Mouse (Mus musculus): ENCODE data around the gene Map3k13. TPM values are rescaled to one million over a fixed set of nuclear protein-coding genes. Genes with fewer than 3 reads are reported as not detected.

Map3k13 gene
- polyA plus RNA-seq, 2 experiments: 0.92 to 1.2 TPM

DNA sequence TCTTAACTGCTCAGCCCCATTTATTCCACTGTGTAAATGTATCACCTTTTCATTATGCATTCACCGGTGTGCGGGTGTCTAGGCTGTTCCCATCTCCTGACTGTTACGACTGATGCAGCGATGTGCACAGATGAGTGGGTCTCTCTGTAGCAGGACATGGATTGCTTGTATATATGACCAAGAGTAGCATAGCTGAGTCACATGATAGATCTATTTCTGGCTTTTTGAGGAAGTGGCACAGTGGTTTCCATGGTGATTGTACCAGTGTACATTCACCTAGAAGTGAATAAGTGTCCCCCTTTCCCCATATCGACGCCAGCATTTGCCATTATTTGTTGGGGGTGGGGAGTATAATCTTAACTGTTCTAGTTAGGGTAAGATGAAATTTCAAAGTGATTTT lies 119.2 kb downstream of the Map3k13 start:
- Histone ChIP-seq H3K9me3 (ENCODE audit: control insufficient read depth, low read length) (no peaks in the 10 kb centered on the region), H3K27ac (replicated peaks; ENCODE audit: low read depth, low read length) (no peak overlapping the region), H3K4me1 (ENCODE audit: control insufficient read depth, insufficient read depth, low read length) (no peaks in the 10 kb centered on the region), H3K36me3 (ENCODE audit: control insufficient read depth, insufficient read depth, low read length) (0 out of 2 replicates have a peak, but pooled peaks cover 11% of the 10 kb centered on the region), H3K4me3 (replicated peaks; ENCODE audit: low read length) (no peak overlapping the region), H3K27me3 (ENCODE audit: control insufficient read depth, insufficient read depth, low read length) (no peaks in the 10 kb centered on the region), H3K4me2 (replicated peaks; ENCODE audit: low read depth, low read length, severe bottlenecking) (no peak overlapping the region), H3K9ac (ENCODE audit: low read depth, low read length, severe bottlenecking) (no peak overlapping the region)
- no peak for DNase-seq (ENCODE audit: low spot score)
- no peak for TF ChIP-seq POLR2A (IDR thresholded peaks at IDR 0.05; ENCODE audit: borderline replicate concordance, extremely low read depth, insufficient read depth, insufficient read length)
- WGBS: 88% methylated on average over 6 of the region's 6 CpGs
- ATAC-seq (ENCODE audit: low FRiP score, low read depth): no peak

DNA sequence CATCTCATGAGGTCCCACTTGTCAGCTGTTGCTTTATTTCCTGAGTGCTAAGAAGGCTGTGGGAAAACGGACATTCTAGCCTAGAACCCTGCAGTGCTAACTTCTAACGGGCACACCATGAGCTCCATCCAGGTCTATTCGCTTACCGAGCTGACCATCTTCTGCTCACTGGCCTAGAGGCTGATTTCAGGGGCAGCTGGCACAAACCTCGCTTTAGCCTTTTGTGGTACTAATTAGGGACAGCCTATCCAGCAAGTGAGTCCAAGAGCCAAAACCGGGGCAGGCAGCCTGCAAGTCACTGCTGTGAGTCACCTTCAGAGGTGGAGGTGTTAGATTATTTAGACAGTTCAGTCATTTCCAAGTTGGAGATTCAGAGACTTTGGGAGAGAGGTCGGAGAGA lies 122.5 kb downstream of the Map3k13 start:
- no peak overlapping the region for H3K4me2 ChIP-seq (replicated peaks; ENCODE audit: low read depth, low read length, severe bottlenecking)
- H3K4me1 ChIP-seq (ENCODE audit: control insufficient read depth, insufficient read depth, low read length): no peaks in the 10 kb centered on the region
- no peak for TF ChIP-seq POLR2A (IDR thresholded peaks at IDR 0.05; ENCODE audit: borderline replicate concordance, extremely low read depth, insufficient read depth, insufficient read length)
- no peaks in the 10 kb centered on the region for H3K27me3 ChIP-seq (ENCODE audit: control insufficient read depth, insufficient read depth, low read length)
- no peak for ATAC-seq (ENCODE audit: low FRiP score, low read depth)
- peaks cover 2% of the 10 kb centered on the region; the same call in 1 of the 2 replicates for H3K36me3 ChIP-seq (ENCODE audit: control insufficient read depth, insufficient read depth, low read length)
- H3K4me3 ChIP-seq (replicated peaks; ENCODE audit: low read length): no peak overlapping the region
- WGBS: 64% methylated on average over 7 of the region's 7 CpGs
- no peak for DNase-seq (ENCODE audit: low spot score)
- H3K9me3 ChIP-seq (ENCODE audit: control insufficient read depth, low read length): no peaks in the 10 kb centered on the region
- H3K9ac ChIP-seq (ENCODE audit: low read depth, low read length, severe bottlenecking): no peak overlapping the region
- no peak overlapping the region for H3K27ac ChIP-seq (replicated peaks; ENCODE audit: low read depth, low read length)

DNA sequence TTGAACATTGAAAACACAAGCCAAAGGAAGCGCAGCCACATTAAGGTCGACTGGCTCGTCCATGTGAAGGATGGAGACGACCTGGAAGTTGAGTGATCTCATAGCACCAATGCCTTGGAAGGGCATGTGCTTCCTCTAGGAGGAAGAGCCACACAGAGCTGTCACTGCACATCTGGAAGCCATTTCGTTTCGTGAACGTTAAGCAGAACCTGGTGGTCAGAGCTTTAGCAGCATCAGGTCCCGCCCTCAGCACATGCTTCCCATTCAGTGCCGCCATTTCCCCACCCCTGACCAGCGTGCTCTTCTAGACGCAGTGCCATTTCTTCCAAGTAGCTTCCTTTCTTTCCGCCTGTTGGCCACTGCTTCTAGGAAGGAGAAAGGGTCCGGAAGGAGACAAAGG lies 134.3 kb downstream of the Map3k13 start:
- 52% methylated on average over 13 of the region's 13 CpGs for WGBS
- DNase-seq (ENCODE audit: low spot score): no peak
- H3K27ac ChIP-seq (replicated peaks; ENCODE audit: low read depth, low read length): no peak overlapping the region
- no peaks in the 10 kb centered on the region for H3K9me3 ChIP-seq (ENCODE audit: control insufficient read depth, low read length)
- no peaks in the 10 kb centered on the region for H3K27me3 ChIP-seq (ENCODE audit: control insufficient read depth, insufficient read depth, low read length)
- H3K36me3 ChIP-seq (ENCODE audit: control insufficient read depth, insufficient read depth, low read length): peaks cover 25% of the 10 kb centered on the region
- no peak overlapping the region for H3K4me3 ChIP-seq (replicated peaks; ENCODE audit: low read length)
- TF ChIP-seq POLR2A (IDR thresholded peaks at IDR 0.05; ENCODE audit: borderline replicate concordance, extremely low read depth, insufficient read depth, insufficient read length): no peak
- no peaks in the 10 kb centered on the region for H3K4me1 ChIP-seq (ENCODE audit: control insufficient read depth, insufficient read depth, low read length)
- ATAC-seq (ENCODE audit: low FRiP score, low read depth): no peak
- no peak overlapping the region for H3K9ac ChIP-seq (ENCODE audit: low read depth, low read length, severe bottlenecking)
- no peak overlapping the region for H3K4me2 ChIP-seq (replicated peaks; ENCODE audit: low read depth, low read length, severe bottlenecking)

DNA sequence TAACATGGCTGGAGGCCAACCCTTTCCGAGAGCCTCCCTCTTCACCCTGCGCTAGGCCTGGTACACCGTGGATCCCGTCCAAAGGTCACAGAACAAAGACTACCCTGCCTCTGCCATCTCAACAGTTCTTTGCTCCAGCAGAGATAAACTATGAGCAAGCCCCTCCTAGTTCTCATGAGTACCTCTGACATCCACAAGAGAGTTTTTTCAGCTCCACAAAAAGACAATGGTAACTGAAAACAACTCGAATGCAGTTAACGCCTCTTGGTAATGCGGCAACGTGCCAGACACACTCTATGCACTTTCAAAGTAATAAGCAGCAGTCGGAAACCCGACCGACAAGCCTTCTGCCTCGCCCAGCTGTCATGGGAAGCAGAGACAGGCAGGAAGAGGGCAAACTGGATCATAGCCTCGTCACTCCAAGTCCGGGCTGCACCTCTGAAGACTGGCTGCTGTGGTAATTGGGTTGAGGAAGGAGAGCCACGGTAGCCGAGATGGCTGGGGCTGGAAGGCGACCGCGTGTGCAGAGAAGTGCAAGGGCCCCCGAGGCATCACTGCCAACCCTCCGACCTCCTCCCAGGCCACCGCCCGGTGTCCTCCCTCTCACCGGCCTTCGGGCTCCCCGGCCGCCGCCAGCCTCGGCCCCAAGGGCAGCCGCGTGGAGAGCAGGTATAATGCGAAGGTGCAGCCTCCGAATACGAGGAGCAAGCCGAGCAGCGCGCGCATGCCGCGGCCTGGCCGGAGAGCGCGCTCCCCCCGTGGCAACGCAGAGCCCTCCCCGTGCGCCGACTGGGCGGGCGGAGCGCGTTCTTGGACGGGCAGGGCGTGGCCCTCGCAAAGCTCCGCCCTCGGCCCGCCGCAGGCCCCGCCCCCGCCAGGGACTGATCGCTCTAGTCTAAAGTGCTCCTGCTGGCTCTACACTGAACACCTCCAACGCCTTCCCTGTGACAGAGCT lies 152.9 kb downstream of the Map3k13 start, which contains the start of gene Tmem41a:
Tmem41a (minus strand) TSS at position 792 of the 955 bp plus-strand sequence.
- H3K4me1 ChIP-seq (ENCODE audit: control insufficient read depth, insufficient read depth, low read length): peaks cover 10% of the 10 kb centered on the region
- H3K36me3 ChIP-seq (ENCODE audit: control insufficient read depth, insufficient read depth, low read length): no peaks in the 10 kb centered on the region
- ATAC-seq (ENCODE audit: low FRiP score, low read depth): peak; percentile 97
- peak within 1 kb of the TSS; percentile 89 for H3K4me2 ChIP-seq (replicated peaks; ENCODE audit: low read depth, low read length, severe bottlenecking)
- H3K9ac ChIP-seq (ENCODE audit: low read depth, low read length, severe bottlenecking): peak within 1 kb of the TSS; percentile 82
- DNase-seq (ENCODE audit: low spot score): peak; percentile 81
- H3K27me3 ChIP-seq (ENCODE audit: control insufficient read depth, insufficient read depth, low read length): no peaks in the 10 kb centered on the region
- 1% methylated on average over 34 of the region's 63 CpGs for WGBS
- TF ChIP-seq POLR2A (IDR thresholded peaks at IDR 0.05; ENCODE audit: borderline replicate concordance, extremely low read depth, insufficient read depth, insufficient read length): peak; percentile 65; the same call in 1 of the 2 replicates
- no peaks in the 10 kb centered on the region for H3K9me3 ChIP-seq (ENCODE audit: control insufficient read depth, low read length)
- peak within 1 kb of the TSS; percentile 63; the same call in 1 of the 2 replicates for H3K27ac ChIP-seq (replicated peaks; ENCODE audit: low read depth, low read length)
- H3K4me3 ChIP-seq (replicated peaks; ENCODE audit: low read length): peak within 1 kb of the TSS; percentile 75

DNA sequence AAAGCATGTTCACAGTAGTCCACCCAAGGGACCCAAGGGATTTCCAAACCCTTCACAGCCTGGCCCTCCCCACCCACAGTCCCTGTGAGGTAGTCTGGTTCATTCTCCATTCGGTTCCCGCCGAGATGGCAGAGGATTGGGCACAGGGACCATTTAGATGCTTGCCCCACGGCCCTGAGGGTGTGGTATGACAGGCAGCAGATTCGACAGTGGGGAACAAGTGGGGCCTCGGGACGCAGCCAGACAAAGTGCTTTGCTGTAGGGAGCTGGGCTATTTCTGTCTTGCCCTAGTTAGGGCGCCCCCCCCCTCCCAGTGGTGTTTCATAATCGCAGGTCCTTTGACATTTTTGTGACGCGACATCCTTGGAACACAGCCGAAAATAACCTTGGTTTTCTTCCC lies 161.4 kb downstream of the Map3k13 start:
- no peaks in the 10 kb centered on the region for H3K4me1 ChIP-seq (ENCODE audit: control insufficient read depth, insufficient read depth, low read length)
- no peak overlapping the region for H3K27ac ChIP-seq (replicated peaks; ENCODE audit: low read depth, low read length)
- ATAC-seq (ENCODE audit: low FRiP score, low read depth) (no peak), DNase-seq (ENCODE audit: low spot score) (no peak)
- no peak overlapping the region for H3K9ac ChIP-seq (ENCODE audit: low read depth, low read length, severe bottlenecking)
- WGBS: 74% methylated on average over 12 of the region's 12 CpGs
- no peak overlapping the region for H3K4me3 ChIP-seq (replicated peaks; ENCODE audit: low read length)
- H3K36me3 ChIP-seq (ENCODE audit: control insufficient read depth, insufficient read depth, low read length): no peaks in the 10 kb centered on the region
- H3K9me3 ChIP-seq (ENCODE audit: control insufficient read depth, low read length): no peaks in the 10 kb centered on the region
- no peaks in the 10 kb centered on the region for H3K27me3 ChIP-seq (ENCODE audit: control insufficient read depth, insufficient read depth, low read length)
- no peak for TF ChIP-seq POLR2A (IDR thresholded peaks at IDR 0.05; ENCODE audit: borderline replicate concordance, extremely low read depth, insufficient read depth, insufficient read length)
- no peak overlapping the region for H3K4me2 ChIP-seq (replicated peaks; ENCODE audit: low read depth, low read length, severe bottlenecking)

Measured in limb, embryonic 14.5 days (tissue).